ENCODE assay signal across 22 mouse cellular contexts in the genomic region with DNA sequence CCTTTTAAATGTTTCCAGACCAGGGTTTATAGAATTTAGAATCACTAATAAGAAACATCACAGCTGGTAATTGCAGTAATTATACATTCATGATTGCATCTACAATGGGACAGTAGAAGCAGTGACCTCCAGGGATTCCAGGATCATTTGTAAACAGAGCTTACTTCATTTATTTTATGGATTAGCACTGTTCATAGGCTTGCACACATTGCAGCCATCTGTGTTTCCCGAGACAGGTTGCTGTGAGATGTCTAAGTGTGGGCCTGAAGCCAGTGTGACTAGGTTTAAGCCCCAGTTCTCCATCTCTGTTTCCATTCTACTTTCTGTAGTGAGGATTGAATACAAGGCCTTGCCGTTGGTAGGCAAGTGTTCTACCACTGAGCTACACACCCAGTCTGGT.
"Had no signal": no experiment of that assay in that cellular context is flagged by ENCODE, and none has a peak within 500 bp of the region (broad histone marks: within the 10 kb centered on the region; RNA-seq: fewer than 3 reads in every experiment).

No protein-coding gene starts in this region.

- H3K4me3 ChIP-seq: liver, embryonic 13.5 days; liver, embryonic 15.5 days; lung, embryonic 15.5 days; megakaryocyte, embryonic 14.5 days; myocyte; neural tube, embryonic 12.5 days; neural tube, embryonic 15.5 days; stomach, embryonic 15.5 days had no signal

- H3K9ac ChIP-seq: liver, embryonic 13.5 days; liver, embryonic 15.5 days; liver, postnatal 0 days; lung, embryonic 15.5 days; neural tube, embryonic 12.5 days; neural tube, embryonic 15.5 days; stomach, embryonic 15.5 days had no signal

- H3K27ac ChIP-seq: liver, embryonic 13.5 days; liver, embryonic 15.5 days; lung, embryonic 15.5 days; macrophage; neural tube, embryonic 12.5 days; neural tube, embryonic 15.5 days; stomach, embryonic 15.5 days; stomach, postnatal 0 days had no signal

- H3K4me2 ChIP-seq: liver, embryonic 11.5 days; liver, embryonic 13.5 days; liver, embryonic 15.5 days; lung, embryonic 15.5 days; neural tube, embryonic 12.5 days; neural tube, embryonic 15.5 days; stomach, embryonic 15.5 days had no signal

- DNase-seq: liver; liver, embryonic 13.5 days; liver, postnatal 0 days; lung, adult 2 months; lung, postnatal 14 days; lung, postnatal 36 days; retina, postnatal 1 day; right cerebral cortex, adult 18-20 months; thymus, adult 2 months; thymus, postnatal 25 days; thymus, postnatal 4 days had no signal

- H3K27me3 ChIP-seq: liver, embryonic 13.5 days; liver, embryonic 15.5 days; lung, embryonic 15.5 days; neural tube, embryonic 12.5 days; neural tube, embryonic 15.5 days; stomach, embryonic 15.5 days had no signal

- H3K36me3 ChIP-seq: liver, embryonic 13.5 days; liver, embryonic 15.5 days; lung, embryonic 15.5 days; neural tube, embryonic 12.5 days; neural tube, embryonic 15.5 days; stomach, embryonic 15.5 days had no signal

- H3K4me1 ChIP-seq: liver, embryonic 13.5 days; liver, embryonic 15.5 days; lung, embryonic 15.5 days; megakaryocyte, embryonic 14.5 days; neural tube, embryonic 12.5 days; neural tube, embryonic 15.5 days; stomach, embryonic 15.5 days had no signal

- H3K9me3 ChIP-seq: liver, embryonic 13.5 days; liver, embryonic 15.5 days; lung, embryonic 15.5 days; megakaryocyte, embryonic 14.5 days; neural tube, embryonic 12.5 days; neural tube, embryonic 15.5 days; stomach, embryonic 15.5 days had no signal

- ATAC-seq: liver, postnatal 0 days; lung, postnatal 0 days had no signal
